Mouse (Mus musculus): ENCODE measurements at regions not wholly inside any gene's neighbourhood (a gene's known extent, or its start where the extent isn't known, plus 50 kb on each side); places are given as distances from the start of the nearest gene placed in this dataset.

DNA sequence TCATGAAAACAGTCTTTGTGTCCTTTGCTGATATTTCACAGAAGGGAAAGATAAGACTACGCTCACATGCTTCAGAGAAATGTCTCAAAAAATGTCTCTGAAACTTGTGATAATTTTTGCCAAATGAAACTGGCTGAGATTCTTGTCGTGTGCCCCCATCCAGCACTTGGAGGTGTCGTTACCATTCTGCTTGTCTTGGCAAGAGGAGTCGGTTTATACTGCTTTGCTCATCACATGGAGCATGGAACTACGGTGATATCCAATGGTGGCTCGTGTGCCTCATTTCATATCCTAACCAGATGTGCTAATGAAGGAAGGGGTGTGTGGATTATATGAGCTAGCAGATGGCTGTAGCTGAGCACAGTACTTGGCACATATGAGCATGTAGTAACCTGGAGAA lies 169.4 kb upstream of the Etaa1 start:
- TF ChIP-seq GATA1 (IDR thresholded peaks at IDR 0.05; ENCODE audit: low read length): no peak

DNA sequence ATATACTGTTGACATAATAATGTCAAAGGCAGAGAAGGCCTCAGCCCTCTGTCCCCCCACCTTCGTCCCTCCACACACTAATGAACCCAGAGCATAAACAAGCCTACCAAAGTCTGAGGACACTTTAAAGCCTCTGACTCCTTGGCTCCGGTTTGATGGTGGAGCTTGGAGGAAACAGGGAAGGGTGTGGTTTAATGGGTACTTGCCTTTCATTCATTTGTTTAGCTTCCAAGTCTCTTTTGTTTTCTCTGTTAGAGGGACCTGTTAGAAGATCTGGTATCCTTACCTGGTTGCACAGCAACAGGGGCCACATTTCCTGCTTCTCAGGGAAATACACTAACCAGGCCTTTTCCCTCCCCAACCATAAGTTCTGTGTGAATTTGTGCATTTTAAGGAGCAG lies 168.9 kb upstream of the Etaa1 start:
- no peak for TF ChIP-seq GATA1 (IDR thresholded peaks at IDR 0.05; ENCODE audit: low read length)

DNA sequence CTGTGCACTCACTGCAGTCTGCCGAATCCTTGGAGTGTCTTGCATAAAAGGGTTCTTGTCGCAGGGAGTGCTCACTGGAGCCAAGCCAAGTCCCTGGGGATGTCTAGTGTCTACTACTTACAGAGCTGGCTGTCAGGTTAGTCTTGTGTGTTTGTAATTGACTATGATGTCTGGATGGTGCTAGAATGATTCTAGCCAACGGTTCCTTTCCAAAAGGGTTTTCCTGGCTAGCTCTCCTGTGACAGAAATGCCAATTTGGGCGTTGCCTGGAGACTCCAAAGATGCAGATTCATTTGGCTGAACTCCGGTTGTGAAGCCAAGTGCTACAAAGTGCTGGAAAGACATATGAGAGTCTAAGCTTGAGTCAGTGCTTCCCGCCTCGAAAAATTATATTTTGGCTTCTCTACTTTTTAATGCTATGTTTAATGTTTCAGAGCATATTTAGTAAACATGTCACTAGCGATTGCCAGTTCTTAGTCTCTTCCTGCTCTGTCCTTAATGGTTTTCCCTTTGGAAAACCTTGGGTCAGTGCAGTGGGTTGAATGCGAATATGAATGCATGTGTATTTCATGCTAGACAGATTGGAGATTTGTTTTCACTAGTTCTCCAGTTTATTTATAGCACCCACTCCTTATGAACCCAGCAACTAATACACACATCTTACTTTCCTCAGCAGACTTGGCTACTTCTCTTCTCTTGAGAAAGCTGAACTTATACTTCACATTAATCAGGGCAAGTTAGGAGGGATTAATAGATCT lies 162.2 kb upstream of the Etaa1 start:
- no peak for TF ChIP-seq GATA1 (IDR thresholded peaks at IDR 0.05; ENCODE audit: low read length)

DNA sequence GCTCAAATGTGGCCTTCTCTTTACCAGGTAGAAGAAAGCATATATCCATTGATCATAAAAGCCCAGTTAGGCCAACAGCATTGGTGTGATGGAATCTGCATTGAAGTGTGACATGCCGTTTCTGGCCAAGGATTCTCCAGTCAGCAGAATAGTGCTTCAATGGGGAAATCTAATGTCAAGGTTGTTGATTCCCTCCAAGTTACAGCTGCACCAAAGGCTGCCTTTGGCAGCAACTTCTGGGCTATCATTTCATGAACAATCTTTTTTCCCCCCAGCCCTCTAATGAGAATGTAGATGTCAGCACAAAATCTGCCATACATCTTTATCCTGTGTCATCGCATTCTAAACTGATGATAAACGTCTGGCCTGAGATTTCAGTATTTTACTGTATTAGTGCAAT lies 149.2 kb upstream of the Etaa1 start:
- TF ChIP-seq GATA1 (IDR thresholded peaks at IDR 0.05; ENCODE audit: low read length): no peak

DNA sequence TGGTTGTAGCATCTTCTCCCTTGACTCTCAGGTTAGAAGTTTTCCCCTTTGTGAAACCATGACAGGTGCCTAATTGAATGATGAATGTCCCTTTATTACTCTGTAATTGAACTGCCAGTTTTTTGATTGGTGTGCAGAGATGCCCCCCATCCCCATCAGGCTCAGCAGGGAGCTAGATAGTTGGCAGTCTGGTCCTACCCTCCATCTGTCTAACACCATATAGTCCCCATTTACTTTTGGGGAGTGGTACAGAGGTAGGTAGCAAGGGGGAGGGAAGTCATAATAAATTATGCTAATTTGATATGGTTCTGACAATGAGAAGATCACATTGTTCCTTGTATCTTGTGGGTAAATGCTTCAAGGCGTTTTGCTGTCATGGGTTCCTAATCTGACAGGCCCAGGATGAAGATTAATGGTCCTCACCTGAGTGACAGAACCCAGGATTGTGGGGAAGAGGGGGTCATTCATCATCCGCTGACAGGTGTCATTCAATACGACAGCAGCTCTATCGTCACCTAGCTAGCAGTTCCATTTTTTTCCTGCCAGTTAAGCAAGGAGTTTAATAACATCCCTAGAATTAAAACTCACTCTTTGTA lies 122.3 kb upstream of the Etaa1 start:
- no peak for TF ChIP-seq GATA1 (IDR thresholded peaks at IDR 0.05; ENCODE audit: low read length)

DNA sequence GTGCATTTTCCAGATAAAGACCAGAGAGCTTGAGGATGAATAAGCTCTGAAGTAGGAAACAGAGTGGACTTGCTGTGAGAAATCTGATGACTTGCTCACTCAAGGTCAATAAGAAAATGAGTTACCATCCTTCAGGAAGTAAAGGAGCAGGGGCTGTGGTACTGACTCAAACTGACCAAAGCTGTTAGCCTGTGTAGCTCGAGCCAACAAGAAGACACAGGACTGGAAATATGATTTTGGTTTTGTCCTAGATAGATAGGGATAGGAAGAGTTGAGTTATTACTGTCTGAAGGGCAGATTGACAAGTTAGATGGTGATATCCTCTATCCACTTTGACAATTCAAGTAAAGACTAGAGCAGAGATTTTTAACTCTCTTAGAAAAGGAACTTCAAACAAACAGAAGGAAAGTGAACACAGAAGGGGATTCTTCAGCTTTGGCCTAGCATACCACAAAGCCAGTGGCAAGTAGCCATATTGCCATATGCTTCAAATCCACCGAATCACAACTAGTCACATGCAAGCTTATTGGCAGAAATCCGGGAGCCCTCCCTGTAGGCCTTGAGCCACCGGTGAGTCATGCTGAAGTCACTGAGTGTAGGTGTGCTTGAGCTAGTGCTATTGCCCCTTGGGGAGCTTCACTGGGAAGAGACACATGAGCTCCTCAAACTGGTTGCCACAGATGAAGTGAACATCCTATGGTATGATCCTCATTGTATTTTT lies 117.1 kb upstream of the Etaa1 start:
- no peak for TF ChIP-seq GATA1 (IDR thresholded peaks at IDR 0.05; ENCODE audit: low read length)

DNA sequence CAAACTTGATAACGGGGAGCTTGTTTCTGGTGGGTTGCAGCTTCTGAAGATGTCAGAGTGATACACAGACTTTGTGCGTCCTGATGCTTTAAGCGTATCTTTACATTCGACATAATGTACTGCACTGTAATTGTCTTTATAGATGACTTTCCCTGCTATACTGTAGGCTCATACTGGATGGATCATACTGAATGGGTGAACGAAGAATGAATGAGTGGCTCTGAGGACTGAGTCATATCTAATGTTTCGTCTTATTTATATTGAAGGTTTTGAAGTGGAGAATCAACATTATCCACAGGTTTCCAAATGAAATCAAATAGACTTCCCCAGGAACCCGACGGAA lies 116.3 kb upstream of the Etaa1 start:
- no peak for TF ChIP-seq GATA1 (IDR thresholded peaks at IDR 0.05; ENCODE audit: low read length)

DNA sequence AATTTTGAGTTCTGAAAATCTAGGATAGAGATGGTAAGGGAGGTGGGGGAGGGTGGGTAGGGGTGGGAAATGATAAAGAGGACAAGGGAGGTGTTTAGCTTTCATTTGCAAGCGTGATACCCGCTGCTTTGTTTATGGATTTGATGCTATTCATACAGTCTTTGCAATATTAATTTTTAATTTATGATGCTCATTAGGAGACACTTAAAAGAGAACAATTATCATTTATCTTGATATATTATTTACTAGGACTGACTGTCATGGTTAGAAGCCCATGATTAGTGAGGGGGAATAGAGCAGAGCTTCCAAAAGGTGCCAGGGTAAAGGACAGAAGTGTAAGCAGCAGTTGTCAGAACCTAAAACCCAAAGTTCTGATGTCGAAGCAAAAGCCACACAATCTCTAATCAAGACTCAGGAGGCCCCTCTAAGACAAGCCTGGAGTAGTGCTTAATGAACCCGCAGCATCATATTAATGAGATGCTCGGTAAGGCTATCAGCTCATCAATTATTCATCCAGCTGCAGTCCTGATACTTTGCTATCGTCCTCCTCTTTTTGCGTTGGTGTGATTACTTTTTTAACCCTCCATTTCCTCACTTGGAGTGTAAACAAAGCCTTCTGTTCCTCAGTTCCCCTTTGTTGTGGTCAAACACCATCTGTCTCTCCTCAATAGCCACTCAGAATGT lies 115.8 kb upstream of the Etaa1 start:
- TF ChIP-seq GATA1 (IDR thresholded peaks at IDR 0.05; ENCODE audit: low read length): no peak

DNA sequence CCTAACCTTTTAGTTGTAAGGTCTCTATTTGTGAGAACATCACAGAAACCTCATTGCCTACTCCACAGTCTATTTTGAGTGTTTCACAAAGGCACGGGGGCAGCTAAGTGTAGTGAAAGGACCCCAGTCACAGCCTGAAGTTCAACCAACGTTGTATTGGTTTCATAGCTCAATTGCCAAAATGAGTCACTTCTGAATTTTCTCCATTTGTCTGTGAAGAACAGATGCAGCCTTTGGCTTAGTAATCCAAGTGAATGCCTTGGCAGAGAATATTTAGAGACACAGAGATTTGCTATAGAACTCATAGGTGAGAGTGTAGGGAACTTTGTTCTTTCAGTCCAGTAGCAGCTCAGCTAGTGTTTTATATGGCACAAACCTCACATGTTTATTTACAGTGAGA lies 114.4 kb upstream of the Etaa1 start:
- no peak for TF ChIP-seq GATA1 (IDR thresholded peaks at IDR 0.05; ENCODE audit: low read length)

DNA sequence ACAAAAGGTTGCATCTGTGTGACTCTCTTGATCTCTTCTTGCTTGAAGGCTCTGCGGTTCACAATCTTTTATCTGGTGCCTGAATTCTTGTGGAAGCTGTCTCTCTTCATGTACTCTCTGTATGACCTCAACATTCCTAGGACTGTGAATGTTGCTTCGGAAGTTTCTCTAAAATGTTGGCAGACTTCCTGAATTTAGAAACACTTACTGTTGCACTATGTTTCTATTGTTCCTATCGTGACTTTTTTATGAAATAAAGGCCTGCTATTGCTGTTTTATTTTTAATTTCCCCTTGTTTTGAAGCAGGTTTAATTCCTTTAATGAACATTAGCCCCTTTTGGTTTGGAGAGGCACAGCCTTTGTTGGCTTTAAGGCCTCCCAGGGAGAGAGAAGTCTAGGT lies 114.0 kb upstream of the Etaa1 start:
- TF ChIP-seq GATA1 (IDR thresholded peaks at IDR 0.05; ENCODE audit: low read length): no peak

DNA sequence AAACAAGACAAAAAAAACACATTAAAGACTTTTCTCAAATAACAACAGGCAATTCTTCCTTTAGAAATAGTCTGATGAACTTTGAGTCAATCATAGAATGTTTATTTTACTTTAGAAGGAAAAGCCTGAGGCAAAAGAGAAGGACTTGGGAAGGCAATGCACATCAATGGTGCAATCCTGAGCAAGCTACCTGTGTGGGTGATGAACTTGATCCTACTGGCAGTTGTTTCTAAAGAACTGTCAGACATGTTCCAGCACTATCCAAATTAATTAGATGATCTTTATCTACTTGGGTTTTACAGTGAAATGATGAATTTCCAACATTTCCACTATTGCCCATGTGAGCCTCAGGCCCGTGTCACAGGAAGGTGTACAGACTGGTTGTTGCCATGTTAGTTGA lies 87.9 kb upstream of the Etaa1 start:
- TF ChIP-seq GATA1 (IDR thresholded peaks at IDR 0.05; ENCODE audit: low read length): no peak

DNA sequence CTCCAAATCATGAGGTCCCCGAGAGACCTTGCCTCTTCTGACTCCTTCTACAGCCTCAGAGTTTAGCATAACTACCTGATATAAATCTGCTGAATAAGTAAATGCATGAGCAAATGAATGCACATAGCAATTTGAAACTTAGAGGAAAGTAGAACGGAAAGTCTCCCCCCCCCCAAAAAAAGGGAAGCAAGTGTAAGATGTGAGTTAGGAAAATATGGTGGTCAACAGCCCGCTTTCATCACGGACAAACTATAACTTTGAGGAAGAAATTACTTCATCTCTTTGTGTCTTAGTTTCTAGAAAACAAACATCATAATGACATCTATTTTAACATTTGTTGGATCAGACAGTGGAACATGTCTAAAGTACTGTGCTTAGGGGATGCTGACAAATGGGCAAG lies 77.4 kb upstream of the Etaa1 start:
- TF ChIP-seq GATA1 (IDR thresholded peaks at IDR 0.05; ENCODE audit: low read length): no peak

DNA sequence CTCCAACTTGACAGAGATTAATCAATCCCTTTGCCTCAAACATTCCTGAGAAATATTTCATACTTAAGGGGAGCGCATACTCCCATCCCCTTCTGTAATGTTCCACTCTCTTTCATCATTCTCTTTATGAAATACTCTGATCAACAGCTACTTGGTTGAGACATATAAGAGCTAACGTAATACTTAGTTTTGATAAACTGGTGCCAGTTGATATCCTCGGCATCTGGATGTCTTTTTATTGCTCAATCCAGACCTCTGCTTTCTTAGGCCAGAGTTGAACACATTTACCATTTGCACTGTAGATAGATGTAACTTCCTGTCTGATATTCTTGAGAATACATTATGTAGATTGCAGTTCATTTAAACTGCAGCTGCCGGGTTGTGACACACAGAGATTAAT lies 68.4 kb upstream of the Etaa1 start:
- TF ChIP-seq GATA1 (IDR thresholded peaks at IDR 0.05; ENCODE audit: low read length): no peak

DNA sequence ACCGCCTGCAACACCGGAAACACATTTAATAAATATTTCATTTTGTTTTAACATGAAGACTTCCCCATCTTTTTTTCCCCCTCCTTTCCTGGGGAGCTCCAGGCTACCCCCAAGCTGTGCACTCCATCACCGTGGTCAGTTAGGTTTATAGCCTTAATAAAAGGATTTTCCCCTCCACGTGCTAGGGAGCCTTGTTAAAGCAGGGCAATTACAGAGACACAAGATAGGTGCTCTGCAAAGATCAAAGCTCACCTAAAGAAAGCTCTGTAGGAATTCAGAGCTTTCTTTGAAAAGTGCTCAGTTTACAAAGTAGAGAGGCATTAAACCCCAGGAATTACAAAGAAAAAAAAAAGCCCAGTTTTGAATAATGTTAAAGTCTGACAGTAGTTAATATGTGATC lies 61.6 kb upstream of the Etaa1 start:
- TF ChIP-seq GATA1 (IDR thresholded peaks at IDR 0.05; ENCODE audit: low read length): no peak

DNA sequence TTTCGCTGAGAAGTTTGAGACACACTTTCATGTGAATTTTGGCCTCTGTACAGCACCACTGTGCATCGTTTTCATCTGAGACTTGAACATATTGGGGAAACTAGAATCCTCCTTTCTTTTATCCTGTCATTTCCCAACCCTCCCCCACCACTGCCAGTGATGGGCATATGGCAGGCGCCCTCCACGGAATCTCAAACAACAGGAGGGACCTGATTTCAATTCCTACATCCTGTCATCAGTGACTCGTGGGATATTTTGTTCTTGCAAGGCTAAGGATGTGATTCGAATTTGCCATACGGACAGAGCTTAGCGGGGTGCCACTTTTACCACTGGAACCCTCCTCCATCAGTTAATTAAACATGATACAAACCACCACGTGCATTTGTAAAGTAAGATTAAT lies 60.9 kb upstream of the Etaa1 start:
- no peak for TF ChIP-seq GATA1 (IDR thresholded peaks at IDR 0.05; ENCODE audit: low read length)

DNA sequence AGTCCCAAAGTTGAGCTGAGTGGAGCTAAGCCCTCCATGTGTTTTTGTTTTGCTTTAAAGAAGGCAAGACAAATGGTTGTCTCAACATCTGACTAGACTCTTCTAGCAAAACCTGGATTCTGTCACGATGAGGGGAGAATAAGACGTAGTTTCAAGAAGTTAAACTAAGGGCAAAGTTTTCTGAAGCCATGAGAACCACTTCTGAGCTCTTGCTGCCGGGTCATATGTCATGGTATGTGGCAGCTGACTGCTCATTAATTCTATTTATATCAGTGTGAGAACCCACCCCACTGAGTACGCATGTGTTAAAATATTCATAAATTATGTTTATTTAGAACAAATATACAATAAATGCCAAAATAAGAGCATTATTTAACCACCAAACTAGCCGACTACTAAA lies 58.4 kb upstream of the Etaa1 start:
- TF ChIP-seq GATA1 (IDR thresholded peaks at IDR 0.05; ENCODE audit: low read length): no peak
